Mouse (Mus musculus) cerebellum, adult 18-20 months (tissue): ENCODE results near the gene Olfr564.

Experiments used
- DNase-seq, 2 experiments: peaks; one replicate each; pipeline ENCODE4 v3.0.0; 2021

Olfr564 gene

GRCm38 (mm10) chr7:102803180-102803579, at the start of gene Olfr564:
Olfr564 (plus strand) TSS chr7:102803480.
- DNase-seq = no peak

GRCm38 (mm10) chr7:102759266-102759665, 44.0 kb upstream of the Olfr564 start, which contains the start of the genes Olfr560 and Olfr78:
Olfr560 (minus strand) TSS chr7:102759366.
Olfr78 (minus strand) TSS chr7:102759471.
- no peak for DNase-seq

- DNase-seq = no peak
These were observed 32.4 kb upstream of the Olfr564 start, which contains the start of gene Olfr561 for GRCm38 (mm10) chr7:102770921-102771320. Olfr561 (plus strand) TSS chr7:102771221.
